Mouse (Mus musculus) heart, adult 18-20 months (tissue): ENCODE results near the gene Slpi. TPM values are rescaled to one million over a fixed set of nuclear protein-coding genes. Genes with fewer than 3 reads are reported as not detected.

Experiments
- microRNA-seq, 2 experiments: library from miRNA; unstranded; fragments of <30 nt; microRNA quantifications; one replicate each; pipeline ENCODE4 v1.2.0; 2022
- total RNA-seq, 2 experiments: library from RNA; stranded (reverse); gene quantifications; 2 replicates each; pipeline ENCODE4 v1.2.3; 2021

Slpi gene
- total RNA-seq, 2 experiments from 2014 or later, result 12.2 to 21.3 TPM

Small RNAs within 50 kb of the gene (microRNA-seq; reads per million reads assigned to microRNA genes)
- gene Mir7678, result 0 reads per million in 2 experiments

Other genes with a start within 250 kb of the Slpi start
- gene Kcns1, start 218.0 kb downstream of the Slpi start, total RNA-seq, result under 1 TPM in 1 of 2 experiments, not detected in 1; 0.10 TPM
- not detected for gene Wfdc5, start 206.4 kb downstream of the Slpi start, total RNA-seq
- not detected for gene Wfdc12, start 198.5 kb downstream of the Slpi start, total RNA-seq
- not detected for gene Wfdc15a, start 189.0 kb downstream of the Slpi start, total RNA-seq
- gene Wfdc15b, start 167.4 kb downstream of the Slpi start, total RNA-seq, result not detected
- not detected for gene Svs2, start 150.6 kb downstream of the Slpi start, total RNA-seq
- not detected for gene Svs3b, start 132.5 kb downstream of the Slpi start, total RNA-seq
- not detected for gene Svs4, start 110.6 kb downstream of the Slpi start, total RNA-seq
- not detected for gene Svs3a, start 99.8 kb downstream of the Slpi start, total RNA-seq
- gene Svs6, start 72.3 kb downstream of the Slpi start, total RNA-seq, result not detected
- gene Svs5, start 56.4 kb downstream of the Slpi start, total RNA-seq, result not detected
- gene Rbpjl, start 14.0 kb upstream of the Slpi start, total RNA-seq, result not detected
- gene Matn4, start 16.1 kb upstream of the Slpi start, total RNA-seq, result under 1 TPM; 0.36 to 0.45 TPM
- gene Sdc4, start 54.8 kb upstream of the Slpi start, total RNA-seq, result 10 to 100 TPM; 18.7 to 34.2 TPM
- 10 to 100 TPM; 23.0 to 23.1 TPM for gene Sys1, start 67.9 kb upstream of the Slpi start, total RNA-seq
- 10 to 100 TPM in 1 of 2 experiments, 1 to 10 TPM in 1; 3.7 to 11.1 TPM for gene Gm20458, start 71.9 kb upstream of the Slpi start, total RNA-seq
- gene Trp53tg5, start 84.6 kb upstream of the Slpi start, total RNA-seq, result not detected
- gene Dbndd2, start 97.0 kb upstream of the Slpi start, total RNA-seq, result 10 to 100 TPM in 1 of 2 experiments, 1 to 10 TPM in 1; 9.4 to 10.7 TPM
- gene Pigt, start 108.4 kb upstream of the Slpi start, total RNA-seq, result 10 to 100 TPM; 28.7 to 32.6 TPM
- 10 to 100 TPM in 1 of 2 experiments, 1 to 10 TPM in 1; 1.0 to 11.8 TPM for gene Wfdc2, start 173.3 kb upstream of the Slpi start, total RNA-seq
- not detected for gene Spint3, start 184.4 kb upstream of the Slpi start, total RNA-seq
- not detected for gene Wfdc6a, start 196.4 kb upstream of the Slpi start, total RNA-seq
- gene Eppin, start 204.5 kb upstream of the Slpi start, total RNA-seq, result not detected
- not detected for gene Wfdc6b, start 224.4 kb upstream of the Slpi start, total RNA-seq
- gene Wfdc8, start 224.5 kb upstream of the Slpi start, total RNA-seq, result not detected
- gene Wfdc16, start 249.7 kb upstream of the Slpi start, total RNA-seq, result not detected